Mouse (Mus musculus): Measurements from ENCODE around the gene Tlr8. TPM values are rescaled to one million over a fixed set of nuclear protein-coding genes. Genes with fewer than 3 reads are reported as not detected.

Gene Tlr8
- 3.5 and 3.8 TPM in 2 replicates for total RNA-seq (2014; fragmentation: Nextera tagmentation)
- total RNA-seq (2017) = 0.99 and 1.4 TPM in 2 replicates

DNA sequence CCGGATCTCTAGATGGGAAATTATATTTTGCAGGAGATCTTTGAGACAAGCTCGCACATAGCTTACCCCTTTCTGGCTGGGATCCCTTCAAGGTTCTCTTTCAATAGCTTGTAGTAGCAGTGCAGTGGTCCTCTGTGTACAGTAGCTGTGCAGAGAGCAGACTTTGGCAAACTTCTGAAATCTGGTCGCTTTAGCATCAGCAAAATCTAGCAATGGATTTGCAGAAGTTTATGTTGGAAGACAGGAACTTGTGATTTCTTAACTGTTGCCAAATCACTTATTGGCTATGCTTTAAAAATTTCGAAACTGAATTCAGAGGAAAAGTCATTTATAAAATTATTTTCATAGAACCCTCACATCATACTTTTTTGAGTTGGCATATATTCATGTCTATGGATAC lies at the start of gene Tlr8:
TSS of gene Tlr8 (minus strand) at position 244 of the 400 bp plus-strand sequence.
- ATAC-seq (replicated peaks; ENCODE audit: poor library complexity, severe bottlenecking) = peak; percentile 73

DNA sequence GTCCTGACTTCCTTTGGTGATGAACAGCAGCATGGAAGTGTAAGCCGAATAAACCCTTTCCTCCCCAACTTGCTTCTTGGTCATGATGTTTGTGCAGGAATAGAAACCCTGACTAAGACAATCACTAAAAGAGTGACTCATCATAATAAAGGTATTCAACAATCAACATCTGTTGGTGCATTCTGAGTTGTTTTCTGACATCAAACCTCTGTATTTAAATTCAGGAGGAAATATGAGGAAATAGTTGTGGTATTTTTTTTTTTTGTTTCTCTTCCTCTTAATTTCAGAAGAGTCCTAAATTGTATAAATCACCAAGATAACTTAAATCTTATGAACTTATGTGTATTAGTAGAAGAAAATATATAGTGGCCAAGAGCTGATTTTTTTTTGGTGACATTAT lies 37.9 kb upstream of the Tlr8 start:
- ATAC-seq (replicated peaks; ENCODE audit: poor library complexity, severe bottlenecking) = peak; percentile 96

DNA sequence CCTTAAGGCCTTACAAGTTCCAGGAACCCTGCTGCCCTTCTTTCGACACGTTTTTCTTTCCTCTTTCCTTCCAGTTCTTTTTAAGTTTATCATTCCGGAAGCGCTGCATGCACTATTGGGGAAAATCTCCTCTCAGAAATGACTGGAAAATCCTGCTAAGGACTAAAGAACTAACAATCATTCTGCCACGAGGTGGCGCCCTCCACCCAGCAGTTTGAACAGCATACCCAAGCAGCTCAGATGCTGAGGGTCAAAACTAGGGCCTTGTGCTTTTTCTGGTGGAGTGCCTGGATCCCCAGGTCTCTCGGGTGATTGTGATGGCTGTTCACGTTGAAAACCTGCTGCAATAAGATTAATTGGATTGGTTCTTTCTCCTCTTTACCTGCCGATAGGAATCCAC lies 12.8 kb upstream of the Tlr8 start:
- ATAC-seq (replicated peaks; ENCODE audit: poor library complexity, severe bottlenecking) = peak; percentile 90

DNA sequence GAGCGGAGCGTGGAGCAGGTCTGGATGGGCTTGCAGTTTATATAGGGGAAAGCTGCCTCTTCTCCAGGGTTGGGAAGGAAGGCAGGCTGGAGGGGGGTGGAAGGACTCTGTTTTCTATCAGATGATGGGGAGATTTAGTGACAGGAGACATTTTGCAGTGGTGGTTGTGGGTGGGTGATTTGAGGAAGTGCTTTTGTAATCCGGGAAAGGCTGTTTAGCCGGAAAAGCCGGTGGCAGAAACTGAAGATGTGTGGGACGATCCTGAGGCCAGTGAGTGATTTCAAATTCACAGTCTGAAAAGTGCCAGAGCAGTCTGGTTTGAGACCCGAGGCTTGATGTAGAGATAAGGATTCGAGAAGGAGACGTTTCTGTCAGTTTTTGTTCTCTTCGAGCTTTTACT lies 12.4 kb upstream of the Tlr8 start:
- ATAC-seq (replicated peaks; ENCODE audit: poor library complexity, severe bottlenecking) = peak; percentile 87

DNA sequence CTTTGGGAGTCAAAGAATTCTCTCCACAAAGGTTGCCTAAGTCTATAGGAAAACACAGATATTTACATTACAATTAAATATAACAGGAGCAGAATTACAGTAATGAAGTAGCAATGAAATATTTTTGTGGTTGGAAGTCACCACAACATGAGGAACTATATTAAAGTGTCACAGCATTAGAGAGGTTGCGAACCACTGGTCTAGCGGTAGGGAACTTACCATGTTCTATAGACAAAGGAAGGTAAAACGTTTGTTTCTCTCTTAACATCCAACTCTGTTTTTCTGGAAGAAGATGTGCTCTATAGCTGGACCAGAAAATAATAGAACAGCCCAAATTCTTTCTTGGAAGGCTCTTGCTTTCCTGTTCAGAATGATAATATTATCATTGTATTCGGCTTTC lies 599 bp downstream of the Tlr8 start:
- peak; percentile 66 for ATAC-seq (replicated peaks; ENCODE audit: poor library complexity, severe bottlenecking)

DNA sequence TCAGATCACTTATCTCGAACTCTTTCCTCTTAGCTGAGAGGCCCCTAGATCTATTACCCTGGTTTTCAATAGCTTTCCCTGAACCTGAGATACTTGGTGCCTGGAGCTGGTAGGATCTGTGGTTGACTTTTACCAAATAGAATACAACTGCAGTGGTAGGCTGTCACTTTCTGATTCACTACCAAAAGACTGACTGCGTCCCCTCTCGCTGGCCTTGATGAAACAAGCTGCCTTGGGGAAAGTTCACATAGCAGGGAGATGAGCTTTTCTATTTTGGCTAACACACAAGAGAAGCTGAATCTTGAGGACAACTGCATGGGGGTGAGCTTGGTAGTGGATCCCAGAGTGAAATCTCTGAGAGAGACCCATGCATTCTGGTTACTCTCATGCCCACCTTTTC lies 22.4 kb downstream of the Tlr8 start:
- no peak for ATAC-seq (replicated peaks; ENCODE audit: poor library complexity, severe bottlenecking)

DNA sequence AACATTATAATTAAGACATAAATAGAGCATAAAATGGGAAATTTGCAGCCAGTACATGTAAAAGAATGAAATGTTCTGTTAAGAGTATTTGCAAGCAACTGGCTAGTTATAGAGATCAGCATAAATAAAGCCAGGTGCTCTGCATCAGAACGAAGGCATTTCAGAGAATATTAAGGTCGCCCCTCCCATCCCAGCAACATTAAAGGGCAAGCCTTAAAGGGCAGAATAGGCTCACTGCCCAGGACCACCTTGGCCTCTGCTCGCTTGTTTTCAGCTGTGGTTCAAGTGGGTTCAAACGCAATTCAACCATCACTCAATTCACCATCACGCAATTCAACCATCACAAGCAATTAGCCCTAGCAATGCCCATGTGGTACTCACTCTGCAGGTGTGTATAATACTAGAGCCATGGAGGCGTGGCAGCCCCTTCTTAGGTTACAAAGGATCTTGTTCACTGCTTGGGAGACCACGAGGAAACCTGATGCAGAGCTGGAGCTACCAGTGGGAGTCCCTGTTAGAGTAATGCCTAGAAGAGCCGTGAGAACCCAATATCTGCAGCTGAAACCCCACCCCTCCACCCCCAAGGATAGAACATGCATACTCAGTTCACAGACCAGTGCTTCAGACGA lies 24.7 kb downstream of the Tlr8 start:
- ATAC-seq (replicated peaks; ENCODE audit: poor library complexity, severe bottlenecking) = no peak

DNA sequence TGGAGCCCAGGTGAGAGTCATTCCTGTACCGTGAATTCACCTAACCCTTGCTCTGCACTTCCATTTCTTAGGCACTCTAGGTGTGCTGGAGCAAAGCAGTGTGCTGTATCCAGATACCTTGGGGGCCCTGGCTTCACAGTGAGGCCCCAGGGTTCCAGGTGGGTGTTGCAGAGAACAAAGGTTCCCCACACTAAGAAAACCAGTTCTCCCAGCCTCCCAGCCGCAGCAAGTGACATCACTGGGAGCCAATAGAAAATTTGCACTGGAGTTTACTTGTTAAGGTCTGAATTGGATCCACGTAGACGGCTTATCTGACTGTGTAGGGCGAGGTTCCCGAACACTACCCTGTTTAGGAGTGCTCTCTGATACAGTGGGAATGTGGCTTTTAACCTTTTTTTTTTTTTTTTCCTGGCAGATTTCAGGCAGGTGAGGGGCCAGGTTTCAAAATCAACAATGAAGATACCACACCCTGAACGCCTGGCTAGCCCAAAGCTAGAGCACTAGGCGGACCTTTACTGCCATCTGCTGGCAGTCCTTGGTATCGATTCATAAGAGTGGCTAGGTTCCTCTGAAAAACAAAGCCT lies 30.9 kb downstream of the Tlr8 start:
- ATAC-seq (replicated peaks; ENCODE audit: poor library complexity, severe bottlenecking) = peak; percentile 44

DNA sequence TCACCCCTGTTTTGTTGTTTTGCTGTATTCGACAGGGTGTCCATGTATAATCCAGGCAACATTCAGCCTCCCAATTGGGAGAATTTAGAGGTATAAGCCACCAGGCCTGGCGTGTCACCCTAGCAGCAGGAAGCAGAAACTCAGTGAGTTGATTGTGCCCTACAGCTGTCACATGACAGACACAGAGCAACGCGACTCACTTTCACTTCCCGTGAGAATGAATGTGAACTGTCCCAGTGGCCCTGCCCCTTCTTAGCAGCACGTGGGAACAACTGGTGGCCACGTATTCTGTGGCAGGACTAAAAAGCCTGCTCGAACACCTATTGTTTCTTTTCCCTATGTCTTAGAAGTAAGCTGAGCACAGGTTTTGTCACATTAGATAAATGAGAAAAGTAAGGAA lies 33.0 kb downstream of the Tlr8 start:
- ATAC-seq (replicated peaks; ENCODE audit: poor library complexity, severe bottlenecking) = peak; percentile 54

DNA sequence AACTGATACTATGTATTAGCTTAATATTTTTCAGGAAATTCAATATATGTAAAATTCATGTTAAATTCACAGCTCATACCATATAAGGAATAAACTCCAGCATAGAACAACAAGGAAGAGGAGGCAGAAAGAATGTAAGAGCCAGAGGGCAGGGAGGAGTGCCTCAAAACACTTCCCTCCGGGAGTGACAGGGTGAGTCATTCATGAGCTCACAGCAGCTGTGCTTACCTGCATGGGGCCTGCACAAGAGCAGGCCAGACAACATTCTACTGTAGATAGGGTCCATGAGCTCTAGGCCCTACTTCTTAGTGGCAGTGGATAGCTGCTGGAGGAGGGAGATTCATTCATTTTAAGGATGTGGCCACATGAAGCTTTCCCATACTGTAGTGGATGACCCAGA lies 34.3 kb downstream of the Tlr8 start:
- no peak for ATAC-seq (replicated peaks; ENCODE audit: poor library complexity, severe bottlenecking)

DNA sequence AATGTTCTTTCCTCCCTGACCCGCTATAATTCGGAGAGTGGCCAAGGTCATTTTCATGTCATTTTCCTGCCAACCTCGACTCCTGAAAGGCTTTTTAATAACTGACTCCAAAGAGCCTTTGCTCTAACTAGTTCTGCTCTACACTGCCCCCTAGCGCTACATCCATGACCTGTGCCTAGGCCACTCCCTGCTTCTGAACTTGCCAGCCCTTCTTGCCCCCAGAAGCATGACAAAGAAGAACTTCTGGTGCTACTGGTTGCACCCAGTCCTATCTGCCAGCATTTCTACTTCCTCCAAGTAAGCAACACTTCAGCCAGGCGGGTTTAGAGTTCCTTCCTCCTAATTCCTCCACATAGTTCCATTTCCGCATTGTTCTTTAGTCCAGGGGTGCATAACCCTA lies 34.9 kb downstream of the Tlr8 start:
- ATAC-seq (replicated peaks; ENCODE audit: poor library complexity, severe bottlenecking) = peak; percentile 72

DNA sequence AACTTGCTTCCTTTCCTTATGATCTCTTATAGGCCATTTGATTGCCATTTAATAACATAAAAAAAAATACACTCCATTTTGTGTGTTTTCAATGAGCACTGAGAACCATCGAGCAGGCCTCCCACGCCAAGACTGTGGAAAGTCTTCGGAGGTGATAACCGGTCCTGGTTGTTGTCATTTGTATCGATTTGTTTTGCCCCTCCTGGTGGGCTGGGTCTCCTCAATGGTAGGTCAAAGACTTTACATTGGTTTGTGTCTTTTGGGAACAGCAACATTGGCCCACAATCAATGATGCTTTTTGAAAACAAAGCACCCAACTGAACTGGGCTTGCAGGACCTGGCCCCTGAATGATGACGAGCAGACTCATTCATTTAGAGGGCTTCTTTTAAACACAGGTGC lies 36.4 kb downstream of the Tlr8 start:
- ATAC-seq (replicated peaks; ENCODE audit: poor library complexity, severe bottlenecking) = no peak

DNA sequence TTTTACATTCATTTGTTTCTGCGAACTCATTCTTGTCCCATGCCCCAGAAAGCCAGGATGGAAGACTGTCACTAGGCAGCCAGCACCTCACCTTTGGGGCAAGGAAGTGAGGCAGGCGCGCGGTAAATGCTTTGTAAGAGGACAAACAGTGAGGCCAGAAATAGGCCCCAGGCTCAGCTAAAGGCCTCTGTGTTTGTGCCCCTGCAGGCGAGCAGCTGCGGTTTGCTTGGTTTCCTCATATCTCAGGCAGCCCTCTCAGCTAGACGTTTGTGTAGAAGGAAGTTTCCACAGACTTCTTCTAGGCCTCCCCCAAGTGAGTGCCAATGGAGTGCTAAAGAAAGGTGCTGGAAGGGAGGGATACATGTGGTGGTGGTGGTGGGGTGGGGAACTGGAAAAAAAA lies 37.0 kb downstream of the Tlr8 start:
- peak; percentile 72 for ATAC-seq (replicated peaks; ENCODE audit: poor library complexity, severe bottlenecking)

DNA sequence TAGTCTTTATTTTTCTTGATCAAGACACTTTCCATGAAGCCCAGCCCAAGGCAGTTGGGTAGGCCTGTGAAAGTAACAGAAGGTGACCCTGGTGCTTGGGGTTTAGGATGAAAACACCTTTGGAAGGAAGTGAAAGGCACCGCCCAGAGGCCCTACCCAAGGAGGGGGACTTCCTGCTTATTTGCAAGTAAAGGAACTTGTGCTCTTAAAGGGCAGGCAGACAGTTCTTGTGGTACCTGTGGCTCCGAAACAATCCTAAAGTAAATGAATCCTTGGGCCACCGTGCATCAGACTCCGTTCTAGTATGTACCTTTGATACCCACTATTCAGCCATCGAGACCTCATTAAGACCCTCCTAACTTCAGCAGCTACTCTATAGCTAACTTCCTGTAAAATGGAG lies 37.6 kb downstream of the Tlr8 start:
- ATAC-seq (replicated peaks; ENCODE audit: poor library complexity, severe bottlenecking) = no peak; the same call in 1 of the 2 replicates

DNA sequence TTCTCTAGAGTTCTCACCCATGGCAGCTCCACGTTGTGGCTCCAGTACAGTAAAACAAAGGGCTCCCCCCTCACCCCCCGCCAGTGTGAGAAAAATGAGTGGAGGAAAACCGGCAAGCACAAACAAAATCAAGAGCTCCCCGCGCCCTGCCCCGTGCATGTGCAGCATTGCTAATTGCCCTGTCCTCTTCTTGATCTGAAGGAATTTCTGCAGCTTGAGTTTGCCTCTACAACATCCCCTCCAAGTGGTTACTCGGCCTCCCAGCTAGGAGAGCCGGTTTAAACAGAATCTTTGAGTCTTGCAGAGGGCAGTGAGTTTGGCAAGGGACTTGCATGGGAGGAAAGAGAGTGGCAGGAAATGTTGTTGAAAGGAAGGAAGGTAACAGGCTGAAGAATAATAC lies 51.4 kb downstream of the Tlr8 start:
- ATAC-seq (replicated peaks; ENCODE audit: poor library complexity, severe bottlenecking) = no peak

DNA sequence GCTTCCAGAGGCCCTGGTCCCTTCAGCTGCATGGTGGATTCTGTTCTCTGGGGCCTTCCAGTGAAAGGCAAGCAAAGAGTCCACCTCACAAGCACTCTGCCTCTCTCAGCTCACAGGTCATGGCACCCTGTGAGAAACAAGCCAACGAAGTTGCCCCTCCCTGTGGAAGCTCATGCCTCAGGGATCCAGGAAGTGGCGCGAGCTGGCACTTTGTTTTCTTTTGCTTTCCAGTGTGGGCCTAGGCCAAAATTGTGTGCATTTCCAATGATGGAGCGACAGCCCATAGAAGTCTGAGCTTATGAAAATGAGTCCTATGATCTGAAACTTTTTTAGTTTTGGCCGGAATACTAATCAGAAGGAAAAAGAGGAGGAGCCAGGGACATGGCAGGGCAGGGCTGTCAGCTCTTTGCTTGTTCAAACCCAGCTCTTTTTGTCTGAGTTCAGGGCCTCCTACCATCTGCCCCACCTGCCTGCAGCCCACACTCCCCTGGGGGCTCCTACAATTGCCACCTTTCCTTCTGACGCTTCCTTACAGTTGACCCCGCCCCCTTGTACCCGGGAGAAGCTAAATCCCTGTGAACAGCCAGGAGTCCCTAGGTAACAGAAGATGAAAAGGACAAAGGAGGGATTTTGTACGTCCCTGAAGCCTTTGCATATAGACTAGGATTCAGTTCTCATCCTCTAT lies 52.1 kb downstream of the Tlr8 start:
- no peak for ATAC-seq (replicated peaks; ENCODE audit: poor library complexity, severe bottlenecking)

DNA sequence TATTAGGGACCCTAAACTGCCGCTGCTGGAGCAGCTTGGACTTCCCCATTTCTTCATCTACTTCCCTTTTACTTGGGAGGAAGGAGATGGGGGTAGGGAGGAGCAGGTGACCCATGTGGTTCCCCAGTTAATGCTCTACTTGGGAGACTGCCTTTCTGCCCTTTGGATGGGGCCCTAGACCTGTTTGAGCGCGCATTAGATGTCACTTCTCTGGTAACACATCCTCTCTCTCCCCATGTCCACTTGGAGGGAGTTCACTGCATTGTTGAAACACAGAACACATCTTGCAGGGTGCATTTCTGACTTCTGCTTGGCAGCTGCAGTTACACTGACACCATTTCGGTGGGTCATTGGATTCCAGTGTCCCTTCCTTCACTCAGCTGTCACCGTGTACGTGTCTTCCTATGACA lies 53.8 kb downstream of the Tlr8 start:
- ATAC-seq (replicated peaks; ENCODE audit: poor library complexity, severe bottlenecking) = peak; percentile 42

DNA sequence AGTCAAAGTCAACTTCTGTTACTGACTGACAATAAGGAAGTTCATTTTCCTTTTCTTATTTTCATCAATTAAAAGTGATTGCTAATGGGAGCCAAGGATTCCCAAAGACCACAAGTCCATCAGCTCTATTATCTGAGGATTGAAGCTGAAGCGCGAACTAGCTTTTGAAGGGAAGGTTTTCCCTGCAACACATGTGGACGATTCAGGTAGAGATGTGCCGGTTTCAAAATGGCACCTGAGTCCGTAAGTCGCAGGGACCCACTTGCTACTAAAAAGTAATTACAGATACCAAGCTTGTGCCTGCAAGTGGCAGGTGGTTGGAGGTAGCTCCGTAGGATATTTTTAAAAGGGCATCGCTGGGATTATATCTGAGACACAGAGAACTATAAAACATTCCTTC lies 54.3 kb downstream of the Tlr8 start:
- ATAC-seq (replicated peaks; ENCODE audit: poor library complexity, severe bottlenecking) = no peak

DNA sequence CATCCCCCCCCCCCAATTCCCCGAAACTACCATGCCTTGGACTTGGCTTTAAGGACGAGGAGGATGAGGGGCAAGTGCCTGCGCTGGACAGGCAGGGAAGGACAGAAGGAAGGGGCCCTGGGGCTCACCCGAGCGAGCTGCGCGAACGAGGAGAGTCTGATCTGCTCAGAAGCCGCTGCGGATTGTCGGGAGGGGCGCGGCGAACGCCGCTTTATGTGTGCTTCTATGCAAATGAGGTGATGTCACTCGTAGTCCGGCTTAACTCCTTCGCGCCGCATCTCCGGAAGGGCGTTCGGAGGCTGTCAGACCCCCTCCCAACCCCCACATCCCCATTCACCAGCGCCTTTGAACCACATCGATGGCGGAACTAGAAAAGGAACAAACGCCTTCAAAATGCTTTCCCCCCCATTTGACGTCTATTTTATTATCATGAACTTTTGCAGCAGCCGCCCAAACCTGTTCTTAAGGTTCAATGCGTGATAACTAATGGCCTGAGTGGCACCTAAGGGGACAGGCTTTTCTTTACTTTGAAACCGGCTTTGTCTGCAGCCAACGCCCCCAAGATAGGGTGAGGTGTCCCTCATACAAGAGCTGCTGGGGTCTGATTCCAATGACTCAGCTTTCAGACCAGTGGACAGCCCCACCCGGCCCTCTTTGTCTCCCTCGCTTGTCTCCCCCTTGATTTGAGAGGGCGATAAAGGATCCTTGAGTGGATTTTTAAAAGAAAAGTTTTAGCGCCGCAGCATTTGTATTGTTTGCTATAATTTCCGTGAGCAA lies 55.0 kb downstream of the Tlr8 start, which contains the start of gene Tmsb4x:
TSS of gene Tmsb4x (minus strand) at position 338 of the 777 bp plus-strand sequence.
- peak; percentile 54 for ATAC-seq (replicated peaks; ENCODE audit: poor library complexity, severe bottlenecking)

DNA sequence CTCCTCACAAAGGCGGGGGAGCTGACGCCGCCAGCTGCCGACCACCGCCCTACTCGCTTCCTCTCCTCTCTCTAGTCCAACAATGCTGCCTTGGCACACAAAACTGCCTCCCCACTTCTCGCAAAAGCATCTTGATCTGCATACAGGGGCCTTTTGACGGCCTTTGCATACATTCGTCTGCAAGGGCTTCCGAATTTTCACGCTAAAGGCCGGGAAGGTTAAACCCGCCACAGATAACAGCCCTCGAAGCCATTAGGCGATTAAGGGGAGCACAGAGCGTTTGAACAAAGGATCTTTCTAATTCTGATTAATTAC lies 55.7 kb downstream of the Tlr8 start:
- ATAC-seq (replicated peaks; ENCODE audit: poor library complexity, severe bottlenecking) = peak; percentile 6; the same call in 1 of the 2 replicates
